Mouse (Mus musculus) lung, postnatal 14 days (tissue): ENCODE data around the gene Degs1.
"Not testable (repeated sequence)": the region's sequence is repeated elsewhere in the genome, so short reads cannot be mapped to it uniquely, and the experiment has no call there.

Experiments
- DNase-seq: peaks from one replicate; pipeline ENCODE4 v3.0.0; 2021

The Degs1 gene

DNA sequence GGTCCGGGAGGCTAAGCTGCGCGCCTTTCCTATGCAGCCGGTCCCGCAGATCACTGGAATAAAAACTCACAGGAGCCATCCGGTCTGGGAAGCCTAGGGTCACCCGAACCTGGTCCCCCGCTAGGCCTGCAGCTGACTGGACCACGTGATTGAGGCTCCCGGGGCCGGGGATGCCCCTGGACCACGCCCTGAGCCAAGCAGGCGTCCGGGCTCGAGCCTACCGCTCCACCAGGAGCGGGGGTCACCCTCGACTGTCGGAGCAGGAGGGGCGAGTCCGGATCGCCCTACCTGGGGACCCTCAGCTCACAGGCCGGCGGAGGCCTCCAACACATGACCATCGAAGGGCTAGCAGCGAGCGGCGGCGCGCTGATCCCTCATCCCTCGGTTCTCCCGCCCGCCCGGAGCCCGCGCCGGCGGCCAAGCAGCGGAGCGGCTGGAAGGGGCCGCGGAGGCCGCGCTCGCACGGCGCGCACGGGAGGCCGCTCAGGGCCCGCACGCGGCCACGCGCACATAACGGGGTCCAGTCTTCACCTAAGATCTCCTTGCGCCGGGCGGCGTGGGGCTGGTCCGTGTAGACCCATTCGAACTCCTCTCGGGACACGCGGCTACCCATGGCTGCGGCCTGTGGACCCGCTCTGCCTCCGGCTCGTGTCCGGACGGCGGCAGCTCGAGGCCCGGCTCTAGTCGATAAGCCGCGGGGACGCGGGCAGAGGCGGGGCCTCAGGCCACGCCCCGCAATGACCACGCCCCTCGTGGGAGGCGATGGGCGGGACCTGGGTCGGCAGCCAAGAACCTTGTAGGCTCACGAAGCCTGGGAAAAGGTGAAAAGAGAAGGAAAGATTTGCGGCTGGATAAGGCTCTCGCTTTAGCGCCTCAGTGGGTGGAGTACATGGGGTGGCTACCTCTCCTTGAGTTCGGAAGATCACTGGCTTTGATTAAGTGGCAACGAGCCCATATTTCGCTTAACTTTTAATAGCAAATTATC lies at the start of gene Degs1:
Gene Degs1 (minus strand): TSS at position 714 of the 985 bp plus-strand sequence.
- peak; percentile 97 for DNase-seq

DNA sequence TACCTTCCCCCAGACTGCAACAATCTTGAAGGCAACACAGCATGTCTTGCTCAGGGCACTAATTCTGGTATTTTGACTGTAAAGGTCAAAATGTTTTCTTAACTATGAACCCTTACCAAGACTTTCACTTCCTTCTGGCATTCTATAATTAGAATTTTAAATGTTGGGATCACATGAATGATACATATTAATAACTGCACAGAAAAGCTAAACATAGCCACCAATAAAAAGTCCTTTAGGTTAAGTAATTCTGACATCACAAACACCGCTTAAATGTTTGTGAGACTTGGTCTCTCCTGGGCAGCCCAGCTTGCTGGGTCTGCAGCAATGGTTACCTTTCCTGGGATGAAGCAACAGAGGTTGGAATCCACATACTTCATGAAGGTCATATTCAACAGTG lies 43.3 kb upstream of the Degs1 start:
- no peak for DNase-seq

DNA sequence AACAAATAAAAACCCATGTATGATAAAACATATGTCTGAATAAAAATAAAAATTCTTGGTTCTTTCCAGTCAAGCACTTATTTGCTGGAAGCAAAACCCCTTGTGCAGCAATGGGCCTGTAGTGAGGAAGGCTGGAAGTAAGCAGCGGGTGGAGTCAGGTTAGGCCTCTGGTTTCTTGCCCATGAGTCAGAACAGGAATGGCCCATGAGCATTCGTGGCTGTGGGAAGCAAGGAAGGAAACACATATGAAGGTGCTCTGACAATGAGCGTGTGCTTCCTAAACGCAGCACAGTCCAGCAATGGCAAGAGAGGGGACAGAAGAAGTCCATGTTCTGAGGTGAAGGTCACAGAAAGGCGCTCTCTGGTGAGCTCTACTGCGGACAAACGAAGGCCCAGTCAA lies 41.9 kb upstream of the Degs1 start:
- no peak for DNase-seq

DNA sequence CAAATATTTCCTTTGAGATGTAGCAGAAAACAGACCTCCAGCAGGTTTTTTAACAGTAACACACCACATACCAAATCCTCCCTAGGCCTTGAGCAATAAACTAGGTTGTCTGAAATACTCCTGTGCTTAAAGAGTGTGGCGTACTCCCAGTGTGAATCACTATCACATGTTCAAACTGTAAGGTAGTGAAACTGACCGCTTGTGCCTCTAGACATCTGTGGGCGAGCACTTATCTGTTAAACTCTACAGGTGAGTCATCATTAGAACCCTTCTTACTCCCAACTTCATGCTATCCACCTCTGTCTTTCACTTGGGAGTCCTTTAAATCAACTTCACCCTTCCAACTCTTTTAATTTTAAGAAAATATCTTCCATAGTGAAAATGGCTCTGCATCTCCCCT lies 40.5 kb upstream of the Degs1 start:
- no peak for DNase-seq

DNA sequence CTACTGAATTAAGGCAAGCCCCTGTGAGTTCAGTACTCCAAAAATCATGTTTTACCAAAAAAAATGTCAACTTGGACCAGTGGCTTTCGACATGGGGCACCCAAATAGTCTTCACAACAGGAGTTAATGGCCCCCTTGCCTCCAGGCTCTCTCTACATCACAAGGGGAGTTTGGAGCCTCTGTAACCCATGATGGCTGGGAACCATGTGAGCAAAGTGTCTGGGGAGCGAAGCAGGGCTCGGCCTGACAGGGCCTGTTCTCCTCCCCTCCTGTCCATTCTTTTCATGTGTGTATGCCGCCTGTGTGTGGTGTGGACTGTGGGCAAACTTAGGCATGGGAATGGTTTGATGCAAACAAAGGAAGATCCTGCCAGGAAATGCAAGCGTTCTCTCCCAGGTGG lies 31.6 kb upstream of the Degs1 start:
- no peak for DNase-seq

DNA sequence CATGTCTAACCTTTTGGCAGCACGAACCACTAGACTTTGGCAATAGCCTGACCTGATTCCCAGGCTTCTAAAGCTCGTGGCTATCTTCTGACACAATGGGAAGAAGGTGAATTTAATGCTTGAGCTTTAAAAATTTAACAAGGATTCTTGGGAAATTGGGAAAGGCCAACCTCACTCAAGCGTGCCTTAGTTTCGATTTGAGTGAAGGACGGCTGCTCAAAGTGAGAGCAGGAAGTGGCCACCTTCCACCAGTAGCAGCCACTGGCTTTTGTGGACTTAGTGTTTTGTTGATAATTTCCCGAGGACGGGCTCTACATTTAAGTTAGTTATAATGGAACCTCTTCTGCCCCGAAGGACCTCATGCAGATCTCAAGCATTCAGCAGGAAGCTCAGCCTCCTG lies 30.6 kb upstream of the Degs1 start:
- DNase-seq = no peak

DNA sequence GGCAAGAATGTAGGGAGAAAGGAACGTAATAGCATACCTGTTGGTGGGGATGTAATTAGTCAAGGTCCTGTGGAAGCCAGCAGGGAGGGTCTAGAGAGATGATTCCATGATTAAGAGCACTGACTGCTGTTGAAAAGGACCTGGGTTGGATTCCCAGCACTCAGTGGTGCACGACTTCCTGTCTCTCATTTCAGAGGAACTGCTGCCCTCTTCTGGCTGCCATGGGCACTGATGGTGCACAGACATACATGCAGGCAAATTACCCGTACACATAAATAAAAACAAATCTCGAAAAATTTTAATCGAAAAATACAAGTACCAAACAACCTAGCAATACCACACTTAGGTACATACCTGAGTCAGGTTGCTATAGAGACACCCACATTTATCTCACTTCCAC lies 28.8 kb upstream of the Degs1 start:
- no peak for DNase-seq

DNA sequence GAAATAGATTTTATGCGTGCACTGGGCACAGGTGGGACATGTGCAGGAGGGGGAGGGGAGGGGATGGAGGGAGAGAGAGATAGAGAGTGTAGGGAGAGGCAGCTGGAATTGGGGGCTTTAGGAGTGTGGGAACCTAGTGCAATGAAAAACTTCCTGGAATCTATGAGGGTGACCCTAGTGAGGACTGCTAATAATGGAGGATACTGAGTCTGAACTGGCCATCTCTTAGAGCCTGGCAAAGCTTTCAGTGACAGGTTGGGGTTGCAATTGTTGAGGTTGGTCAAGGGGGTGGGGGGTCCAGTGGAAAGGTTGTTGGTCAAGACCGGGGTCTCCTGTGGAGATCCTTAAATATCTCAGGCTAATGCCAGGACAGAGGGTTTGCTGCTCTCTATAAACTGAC lies 27.7 kb upstream of the Degs1 start:
- no peak for DNase-seq

DNA sequence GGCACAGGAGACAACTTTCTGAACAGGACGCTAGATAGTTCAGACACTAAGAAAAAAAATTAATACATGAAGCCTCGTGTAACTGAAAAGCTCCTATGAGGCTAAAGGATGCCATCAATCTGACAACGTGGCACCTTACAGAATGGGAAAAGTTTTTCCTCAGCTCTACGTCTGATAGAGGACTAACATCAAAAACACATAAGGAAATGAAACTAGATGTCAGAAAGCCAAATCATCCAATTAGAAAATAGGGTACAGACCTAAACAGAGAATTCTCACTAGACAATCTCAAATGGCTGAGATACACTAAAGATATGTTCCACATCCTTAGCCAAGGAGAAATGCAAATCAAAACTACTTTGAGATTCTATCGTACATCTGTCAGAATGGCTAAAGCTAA lies 26.8 kb upstream of the Degs1 start:
- no peak for DNase-seq

DNA sequence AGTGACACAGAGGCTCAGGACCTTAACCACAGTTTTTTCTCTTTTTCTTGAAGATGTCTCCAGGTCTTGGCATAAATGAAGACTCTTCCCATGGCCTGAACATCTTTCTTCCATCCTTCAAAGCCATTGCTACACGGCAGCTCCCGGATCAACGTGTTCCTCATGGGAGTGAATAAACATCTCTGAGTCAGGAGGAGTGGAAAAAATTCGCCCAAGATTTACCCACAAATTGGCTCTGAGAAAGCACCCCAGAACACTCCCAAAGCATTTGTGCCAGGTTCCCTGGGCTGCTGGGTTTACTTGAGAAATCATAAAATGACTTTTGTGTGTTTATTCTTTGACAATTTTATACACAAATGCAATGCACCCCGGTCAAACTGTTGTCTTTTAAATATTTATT lies 20.3 kb upstream of the Degs1 start:
- DNase-seq = no peak

DNA sequence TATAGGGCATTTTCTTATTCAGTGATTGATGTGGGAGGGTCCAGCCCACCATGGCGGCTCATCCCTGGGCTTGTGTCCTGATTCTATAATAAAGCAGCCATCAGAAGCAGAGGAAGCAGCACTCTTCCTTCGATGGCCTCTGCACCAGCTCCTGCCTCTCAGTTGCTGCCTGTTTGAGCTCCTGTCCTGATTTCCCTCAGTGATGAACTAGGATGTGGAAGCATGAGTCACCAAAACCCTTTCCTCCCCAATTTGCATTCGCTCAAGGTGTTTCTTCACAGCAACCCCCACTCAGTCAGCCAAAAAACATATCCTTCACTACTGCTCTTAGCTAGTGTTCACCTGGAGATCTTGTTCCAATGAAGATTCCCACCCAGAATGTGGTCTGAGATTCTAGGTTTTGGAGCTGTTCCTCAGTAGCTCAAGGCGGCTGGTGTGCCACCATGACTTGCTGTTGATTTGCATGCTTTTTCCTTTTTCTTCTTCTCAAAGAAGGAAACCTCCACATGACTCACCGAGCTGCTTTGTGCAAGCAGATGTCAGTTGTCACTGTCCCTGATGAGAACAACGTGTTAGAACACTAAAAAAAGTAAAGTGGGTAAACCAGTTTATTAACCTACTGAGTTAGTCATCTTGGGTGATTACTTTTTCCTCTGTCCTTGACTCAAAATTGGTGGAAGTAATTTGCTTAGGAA lies 19.7 kb upstream of the Degs1 start:
- DNase-seq = no peak

DNA sequence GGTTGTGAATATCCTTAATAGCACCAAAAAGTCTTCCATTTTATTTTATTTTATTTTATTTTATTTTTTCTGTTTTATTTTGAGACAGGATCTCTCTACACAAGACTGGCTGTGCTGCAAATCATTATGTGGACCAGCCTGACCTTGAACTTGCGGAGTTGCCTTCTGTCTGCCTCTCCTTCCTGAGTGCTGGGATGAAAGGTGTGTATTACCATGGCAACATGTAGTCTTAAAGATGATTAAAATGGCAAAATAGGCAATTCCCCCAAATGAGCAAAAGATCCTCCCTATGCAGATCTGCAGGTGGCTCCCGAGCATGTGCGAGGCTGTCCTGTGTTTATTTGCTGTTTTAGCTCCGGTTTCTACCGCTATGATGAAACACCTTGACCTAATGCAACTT lies 15.2 kb upstream of the Degs1 start:
- no peak for DNase-seq

DNA sequence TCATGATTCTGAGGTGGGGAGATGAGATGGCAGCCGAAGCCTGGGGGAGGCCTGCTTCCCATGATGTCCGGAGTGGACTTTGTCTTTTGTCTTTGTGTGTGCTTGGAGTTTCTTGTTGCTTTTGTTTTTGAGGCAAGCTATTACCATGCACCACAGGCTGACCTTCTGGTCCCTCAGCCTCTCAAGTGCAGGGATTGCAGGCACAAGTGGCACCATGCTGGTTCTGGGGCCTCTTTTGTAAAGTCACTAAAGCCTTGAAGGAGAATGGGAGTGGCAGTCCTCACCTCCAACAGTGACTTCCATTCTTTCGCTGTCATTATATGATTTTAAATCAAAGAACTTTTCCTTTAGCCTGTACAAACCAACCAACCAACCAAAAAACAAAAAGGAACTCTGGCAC lies 14.6 kb upstream of the Degs1 start:
- no peak for DNase-seq

DNA sequence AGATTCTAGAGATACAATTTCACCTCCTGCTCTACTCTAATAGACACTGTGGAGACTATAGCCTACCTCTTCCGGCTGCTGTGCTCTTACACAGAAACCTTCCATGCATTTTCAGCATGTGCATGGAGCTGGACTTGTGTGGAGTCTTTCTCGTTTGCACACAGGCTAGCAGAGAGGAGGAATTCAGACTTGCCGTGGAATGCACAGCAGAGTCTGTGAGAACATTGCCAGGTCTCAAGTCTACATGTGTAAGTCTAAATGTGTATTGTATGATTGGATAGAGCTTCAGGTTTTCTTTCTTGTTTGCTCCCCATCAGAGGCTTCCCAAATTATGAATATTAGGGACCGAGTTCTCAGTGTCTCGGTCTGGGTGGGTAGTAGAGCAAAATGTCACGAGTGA lies 14.2 kb upstream of the Degs1 start:
- DNase-seq = no peak

DNA sequence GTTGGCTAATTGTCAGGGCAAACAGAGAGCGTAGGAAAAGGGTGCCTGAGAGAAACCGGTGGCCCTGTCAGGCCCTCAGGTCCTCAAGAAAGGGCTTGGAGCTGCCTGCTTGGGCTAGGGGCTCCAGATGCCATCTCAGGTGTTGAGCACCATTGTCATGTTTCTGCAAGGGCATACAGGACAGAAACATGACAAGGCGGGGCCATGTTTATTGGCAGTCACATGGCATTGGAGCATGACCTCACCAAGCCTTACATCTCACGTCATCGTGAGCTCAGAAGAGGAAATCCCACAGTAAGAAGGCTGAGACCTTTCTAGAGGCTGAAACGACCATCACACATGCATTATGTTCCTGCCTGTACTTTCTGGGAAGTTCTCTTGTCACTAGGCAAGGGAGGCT lies 13.5 kb upstream of the Degs1 start:
- DNase-seq = no peak

DNA sequence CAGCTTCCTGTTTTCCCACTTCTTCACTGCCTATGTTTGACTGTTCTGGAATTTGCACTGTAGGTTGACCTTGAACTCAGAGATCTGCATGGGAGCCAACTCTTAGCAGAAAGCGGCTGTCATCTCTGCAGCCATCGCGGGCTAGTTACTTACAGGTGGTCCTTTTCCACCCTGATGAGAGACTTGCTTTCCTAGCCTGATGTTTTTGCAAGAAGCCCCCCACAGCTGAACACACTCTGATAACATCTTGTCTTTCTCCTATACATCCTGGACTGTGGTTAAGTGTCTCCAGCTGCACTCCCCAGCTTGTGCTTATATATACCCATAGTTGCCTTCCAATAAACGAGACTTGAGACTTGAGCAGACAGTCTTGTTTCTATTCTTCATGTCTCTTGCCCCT lies 9.7 kb upstream of the Degs1 start:
- DNase-seq = no peak

DNA sequence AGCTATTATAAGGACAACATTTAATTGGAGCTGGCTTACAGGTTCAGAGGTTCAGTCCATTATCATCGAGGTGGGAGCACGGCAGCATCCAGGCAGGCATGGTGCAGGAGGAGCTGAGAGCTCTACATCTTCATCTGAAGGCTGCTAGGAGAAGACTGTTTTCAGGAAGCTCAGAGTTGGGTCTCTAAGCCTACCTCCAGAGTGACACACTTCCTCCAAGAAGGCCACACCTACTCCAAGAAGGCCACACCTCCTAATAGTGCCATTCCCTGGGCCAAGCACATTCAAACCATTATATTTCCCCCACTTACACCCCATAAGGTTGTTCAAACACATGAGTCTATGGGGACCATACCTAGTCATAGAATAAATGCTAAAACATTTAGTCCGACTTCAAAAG lies 8.1 kb upstream of the Degs1 start:
- DNase-seq = not testable (repeated sequence)

DNA sequence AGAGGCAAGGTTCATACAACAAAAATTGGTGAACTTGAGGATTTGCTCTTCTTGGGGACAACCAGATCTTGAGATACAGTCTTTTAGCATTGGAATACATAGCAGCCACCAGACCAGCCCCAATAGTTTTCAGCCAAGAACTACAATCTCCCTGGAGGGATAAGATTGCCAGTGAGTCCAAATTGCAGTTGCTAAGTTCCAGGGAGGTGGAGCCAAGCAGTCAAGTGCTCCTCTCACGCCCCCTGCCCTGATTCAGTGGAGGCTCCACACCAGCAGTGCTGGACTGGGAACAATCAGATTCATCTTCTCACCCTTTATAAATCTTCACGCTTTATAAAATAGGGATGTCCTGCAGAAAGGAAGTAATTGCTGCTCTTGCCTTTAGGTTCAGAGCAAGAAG lies 7.2 kb upstream of the Degs1 start:
- no peak for DNase-seq

DNA sequence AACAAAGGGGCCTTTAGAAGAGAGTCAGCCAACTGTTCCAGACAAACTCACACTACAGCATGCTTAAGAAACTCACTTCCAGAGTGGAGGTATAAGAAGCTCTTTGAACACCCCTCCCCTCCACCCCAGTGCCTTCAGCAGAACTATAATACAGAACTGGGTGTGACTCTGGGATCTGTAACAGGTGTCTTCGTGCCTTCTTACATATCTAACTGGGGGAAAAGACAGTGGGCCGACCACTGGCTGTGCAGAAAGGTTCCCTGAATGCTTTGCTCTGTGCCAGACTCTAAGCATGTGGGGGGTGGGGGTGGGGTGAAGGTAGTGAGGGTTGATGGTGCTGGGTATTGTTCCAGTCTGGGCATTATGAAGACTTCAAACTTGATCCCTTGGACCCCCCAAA lies 6.0 kb upstream of the Degs1 start:
- no peak for DNase-seq

DNA sequence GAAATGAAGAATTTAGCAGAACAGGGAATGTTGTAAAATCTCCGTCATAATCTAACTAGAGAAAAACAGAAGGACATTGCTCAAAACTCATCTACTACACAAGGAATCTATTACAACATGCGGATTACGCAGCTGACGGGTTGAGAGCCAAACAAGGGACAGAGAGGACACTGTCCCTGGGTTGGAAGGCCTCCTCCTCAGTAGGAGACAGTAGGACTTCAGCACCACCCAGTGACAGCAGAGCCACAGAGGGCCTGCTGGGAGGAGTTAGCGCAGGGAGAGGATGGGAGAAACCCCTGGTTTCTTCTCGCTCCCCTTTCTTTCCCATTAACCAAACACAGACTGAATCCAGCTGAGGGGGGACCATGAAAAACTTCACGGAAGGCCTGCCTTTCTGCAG lies 5.2 kb upstream of the Degs1 start:
- no peak for DNase-seq

DNA sequence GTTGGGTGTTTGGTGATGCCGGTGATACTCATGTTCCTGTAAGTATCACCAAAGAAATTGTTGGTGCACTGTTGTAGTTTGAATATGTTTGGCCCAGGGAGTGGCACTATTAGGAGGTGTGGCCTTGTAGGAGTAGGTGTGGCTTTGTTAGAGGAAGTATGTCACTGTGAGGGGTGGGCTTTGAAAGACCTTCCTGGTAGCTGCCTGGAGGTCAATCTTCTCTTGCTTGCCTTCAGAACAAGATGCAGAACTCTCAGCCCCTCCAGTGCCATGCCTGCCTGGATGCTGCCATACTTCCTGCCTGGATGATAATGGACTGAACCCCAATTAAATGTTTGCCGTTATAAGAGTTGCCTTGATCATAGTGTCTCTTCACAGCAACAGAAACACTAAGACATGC lies 2.2 kb upstream of the Degs1 start:
- no peak for DNase-seq

DNA sequence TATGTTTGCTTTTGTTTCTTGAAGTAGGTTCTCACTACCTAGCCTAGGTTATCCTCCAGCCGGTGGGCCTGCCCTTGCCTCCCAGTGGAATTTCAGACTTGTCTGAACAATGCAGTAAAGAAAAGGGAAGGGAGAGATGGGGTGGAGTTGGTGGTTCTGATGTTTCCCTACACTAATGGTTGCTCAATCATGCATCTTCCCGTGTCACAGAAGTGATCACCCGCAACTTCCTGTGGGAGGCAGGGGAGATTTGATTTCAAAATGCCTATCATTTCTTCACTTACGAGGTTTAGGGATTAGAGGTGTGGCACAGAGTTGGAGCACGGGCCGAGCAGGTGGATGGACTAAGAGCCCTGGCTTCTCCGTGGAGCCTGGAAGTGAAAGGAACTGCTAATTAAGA lies 627 bp upstream of the Degs1 start:
- no peak for DNase-seq

DNA sequence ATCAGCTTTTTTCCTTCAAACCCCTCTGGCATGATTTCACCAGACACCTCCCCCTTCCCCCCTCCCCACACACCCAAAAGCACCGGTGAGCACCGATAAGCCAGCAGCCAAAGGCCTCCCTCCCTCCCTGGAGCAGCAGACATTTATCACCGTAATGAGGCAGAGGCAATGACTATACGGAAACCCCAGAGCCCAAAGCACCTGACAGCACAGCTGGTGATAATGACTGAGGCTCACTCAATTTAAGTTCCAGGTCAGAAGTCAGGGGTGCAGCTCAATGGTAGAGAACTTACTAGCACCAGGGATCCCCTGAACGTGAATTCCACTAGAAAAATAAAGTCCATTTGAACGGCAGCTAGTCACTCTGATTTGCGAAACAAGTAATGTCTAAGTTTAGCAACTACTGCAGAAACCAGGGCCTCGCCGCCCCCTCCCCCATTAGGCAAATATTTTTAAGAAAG lies 1.3 kb downstream of the Degs1 start:
- no peak for DNase-seq

DNA sequence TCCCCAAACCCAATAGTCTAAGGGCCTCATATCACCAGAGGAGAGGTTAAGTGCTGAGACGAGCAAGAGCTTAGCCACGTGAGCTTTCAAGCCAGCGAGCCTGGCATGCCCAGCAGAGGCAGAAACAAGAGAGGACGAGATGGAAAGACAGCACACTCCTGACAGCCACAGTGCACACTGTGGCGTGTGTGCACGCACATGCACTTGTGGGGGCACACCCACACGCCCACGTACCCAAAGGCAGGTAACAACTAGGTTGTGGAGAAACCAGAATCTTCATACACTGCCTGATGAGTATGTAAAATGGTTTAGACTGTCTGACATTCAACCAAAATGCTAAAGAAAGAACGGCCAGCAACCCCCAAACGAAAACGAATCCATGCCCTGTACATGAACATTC lies 2.0 kb downstream of the Degs1 start:
- DNase-seq = no peak
